Mouse (Mus musculus) bone marrow macrophage, adult 2 months (primary cell): ENCODE data around the gene Sctr. TPM values are rescaled to one million over a fixed set of nuclear protein-coding genes. Genes with fewer than 3 reads are reported as not detected.

Experiments used
- H3K27ac ChIP-seq: 2 replicates; pipeline ENCODE4 v1.5.1; 2012; ENCODE audit warnings: low read depth, low read length; ENCODE audit not compliant: insufficient read depth
- H3K4me1 ChIP-seq: 2 replicates; pipeline ENCODE4 v1.6.1; 2012; ENCODE audit warnings: low read length; ENCODE audit not compliant: control insufficient read depth, insufficient read depth
- H3K4me3 ChIP-seq: 2 replicates; pipeline ENCODE4 v1.5.1; 2012; ENCODE audit warnings: mild to moderate bottlenecking, low read length, moderate library complexity; ENCODE audit not compliant: insufficient read depth
- CTCF ChIP-seq: IDR thresholded peaks from 2 replicates; pipeline ENCODE4 v1.5.1; 2012; ENCODE audit warnings: low read depth, mild to moderate bottlenecking, low read length, moderate library complexity
- POLR2A ChIP-seq: IDR thresholded peaks from 2 replicates; pipeline ENCODE4 v1.6.1; 2012; ENCODE audit warnings: mild to moderate bottlenecking, low read depth, low read length, borderline replicate concordance
- polyA plus RNA-seq: library from polyadenylated mRNA; stranded (reverse); fragments of >200 nt; gene quantifications from 2 replicates; pipeline ENCODE4 v1.2.4, GENCODE M21; 2012; ENCODE audit not compliant: missing spikeins, insufficient read depth, insufficient read length

Gene Sctr
- polyA plus RNA-seq, 1 experiment = not detected

DNA sequence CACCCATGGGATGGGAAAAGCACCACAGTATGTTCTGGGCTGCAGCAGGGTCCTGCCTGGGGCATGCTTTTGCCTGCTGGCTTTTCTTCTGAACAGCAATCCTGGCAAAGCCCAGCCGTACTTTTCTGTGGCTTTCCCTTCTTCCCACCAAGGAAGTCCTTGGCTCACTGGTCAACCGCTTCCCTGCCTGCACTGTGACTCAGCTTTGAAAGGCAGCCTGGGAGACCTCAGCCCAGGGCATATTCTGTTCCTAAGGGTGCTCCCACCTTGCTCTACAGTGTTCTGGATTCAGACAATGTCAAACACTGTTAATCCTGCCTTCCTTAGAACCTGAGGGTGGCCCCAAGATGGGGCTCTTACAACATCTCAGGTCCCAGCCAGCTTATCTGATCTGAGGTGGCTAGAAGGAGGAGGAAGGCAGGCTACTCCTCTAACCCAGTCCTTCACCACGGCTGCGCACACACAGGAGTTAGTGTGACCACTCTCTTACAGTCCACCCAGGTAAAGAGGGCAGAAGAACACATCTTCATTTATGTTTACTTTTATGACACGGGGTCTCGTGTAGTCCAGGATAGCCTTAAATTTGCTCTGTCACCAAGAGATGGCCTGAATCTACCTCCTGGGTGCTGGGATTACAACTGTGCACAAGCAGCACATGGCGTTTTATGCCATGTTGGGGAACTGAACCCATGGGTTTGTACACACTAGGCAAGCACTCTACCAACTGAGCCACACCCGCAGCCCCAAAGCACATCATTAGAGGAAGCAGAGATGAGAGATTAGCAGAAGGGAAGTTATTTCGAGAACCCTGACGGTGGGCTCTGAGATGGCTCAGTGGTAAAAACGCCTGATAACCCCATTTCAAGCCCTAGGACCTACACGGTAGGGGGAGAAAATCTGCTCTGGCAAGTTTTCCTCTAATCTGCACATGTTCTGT is 105.8 kb downstream of the Sctr start:
- peaks cover 9% of the 10 kb centered on the region for H3K4me1 ChIP-seq
- TF ChIP-seq CTCF (no peak), POLR2A (no peak)
- no peak overlapping the region for H3K4me3 ChIP-seq
- no peak overlapping the region for H3K27ac ChIP-seq

Other genes with a start within 250 kb of the Sctr start
- 2.9 and 6.6 TPM in 2 replicates for gene Ptpn4, start 169.3 kb upstream of the Sctr start, polyA plus RNA-seq
- 2.8 and 3.3 TPM in 2 replicates for gene Tmem177, start 93.7 kb upstream of the Sctr start, polyA plus RNA-seq
- not detected in 2 replicates for gene Cfap221, start 9.7 kb upstream of the Sctr start, polyA plus RNA-seq
- gene Tmem37, start 67.2 kb downstream of the Sctr start, polyA plus RNA-seq = 71.5 and 83.0 TPM in 2 replicates
- 259 and 267 TPM in 2 replicates for gene Dbi, start 114.2 kb downstream of the Sctr start, polyA plus RNA-seq
- 5.3 and 8.7 TPM in 2 replicates for gene 3110009E18Rik, start 114.3 kb downstream of the Sctr start, polyA plus RNA-seq